Mouse (Mus musculus) adrenal gland, postnatal 25 days (tissue): Measurements from ENCODE around the gene Ralgapa2. TPM values are rescaled to one million over a fixed set of nuclear protein-coding genes. Genes with fewer than 3 reads are reported as not detected.

Experiments used
- DNase-seq: peaks from one replicate; pipeline ENCODE4 v3.0.0; 2021; ENCODE audit warnings: mixed read lengths
- total RNA-seq: library from RNA; stranded (reverse); gene quantifications from 2 replicates; pipeline ENCODE4 v1.2.3, GENCODE M21; 2021

Ralgapa2 gene
- total RNA-seq, 1 experiment from 2014 or later: 32.3 TPM

- no peak for DNase-seq
These were observed 255.1 kb downstream of the Ralgapa2 start for GRCm38 (mm10) chr2:146257037-146257436.

GRCm38 (mm10) chr2:146256321-146256875 is 255.7 kb downstream of the Ralgapa2 start:
- DNase-seq: peak; percentile 22

GRCm38 (mm10) chr2:146255636-146256035 is 256.5 kb downstream of the Ralgapa2 start:
- DNase-seq: no peak

- DNase-seq: no peak
These were observed 257.8 kb downstream of the Ralgapa2 start for GRCm38 (mm10) chr2:146254387-146254786.

- DNase-seq: no peak
These were observed 261.8 kb downstream of the Ralgapa2 start for GRCm38 (mm10) chr2:146250236-146250904.

GRCm38 (mm10) chr2:146249033-146249432 is 263.1 kb downstream of the Ralgapa2 start:
- no peak for DNase-seq

GRCm38 (mm10) chr2:146247576-146247975 is 264.6 kb downstream of the Ralgapa2 start:
- no peak for DNase-seq

- DNase-seq: no peak
These were observed 265.6 kb downstream of the Ralgapa2 start for GRCm38 (mm10) chr2:146246409-146247075.

GRCm38 (mm10) chr2:146245401-146245800 is 266.7 kb downstream of the Ralgapa2 start:
- no peak for DNase-seq

- DNase-seq: no peak
These were observed 268.1 kb downstream of the Ralgapa2 start for GRCm38 (mm10) chr2:146244049-146244448.

GRCm38 (mm10) chr2:146239196-146239747 is 272.9 kb downstream of the Ralgapa2 start:
- no peak for DNase-seq

GRCm38 (mm10) chr2:146231485-146231884 is 280.7 kb downstream of the Ralgapa2 start:
- DNase-seq: no peak

- DNase-seq: no peak
These were observed 283.7 kb downstream of the Ralgapa2 start for GRCm38 (mm10) chr2:146228435-146228834.

- DNase-seq: no peak
These were observed 284.5 kb downstream of the Ralgapa2 start for GRCm38 (mm10) chr2:146227646-146228045.

- DNase-seq: peak; percentile 51
These were observed 285.7 kb downstream of the Ralgapa2 start for GRCm38 (mm10) chr2:146226484-146226883.

GRCm38 (mm10) chr2:146225818-146226217 is 286.3 kb downstream of the Ralgapa2 start:
- DNase-seq: no peak

- DNase-seq: no peak
These were observed 288.0 kb downstream of the Ralgapa2 start for GRCm38 (mm10) chr2:146224141-146224540.

- DNase-seq: peak; percentile 30
These were observed 288.8 kb downstream of the Ralgapa2 start for GRCm38 (mm10) chr2:146223176-146223905.

- peak; percentile 16 for DNase-seq
These were observed 289.6 kb downstream of the Ralgapa2 start for GRCm38 (mm10) chr2:146222279-146223175.

GRCm38 (mm10) chr2:146221929-146222278 is 290.2 kb downstream of the Ralgapa2 start:
- DNase-seq: peak; percentile 56
